Mouse (Mus musculus) ES-Bruce4 (cell line): ENCODE measurements around the gene Prkcsh. TPM values are rescaled to one million over a fixed set of nuclear protein-coding genes. Genes with fewer than 3 reads are reported as not detected.
A peak's percentile ranks its signal among the peaks of the same experiment; 100 is the strongest.

ENCODE experiments used
- H3K27ac ChIP-seq: 2 replicates; pipeline ENCODE4 v1.5.1; 2012; ENCODE audit warnings: low read length, inconsistent platforms; ENCODE audit not compliant: insufficient read depth
- H3K27me3 ChIP-seq: 2 replicates; pipeline ENCODE4 v1.6.1; 2012; ENCODE audit warnings: mild to moderate bottlenecking, low read length, inconsistent platforms; ENCODE audit not compliant: control insufficient read depth, poor library complexity, insufficient read depth, severe bottlenecking
- H3K36me3 ChIP-seq: 2 replicates; pipeline ENCODE4 v1.6.1; 2012; ENCODE audit warnings: inconsistent platforms, mild to moderate bottlenecking, low read length, moderate library complexity; ENCODE audit not compliant: control insufficient read depth, poor library complexity, insufficient read depth, severe bottlenecking
- H3K4me1 ChIP-seq: one replicate; pipeline ENCODE4 v1.8.1; 2011; ENCODE audit warnings: low read length; ENCODE audit not compliant: control insufficient read depth, insufficient read depth
- H3K4me3 ChIP-seq: 2 replicates; pipeline ENCODE4 v1.5.1; 2011; ENCODE audit warnings: low read depth, mild to moderate bottlenecking, low read length
- H3K9ac ChIP-seq: 2 replicates; pipeline ENCODE4 v1.6.1; 2012; ENCODE audit warnings: low read depth, mild to moderate bottlenecking, inconsistent platforms; ENCODE audit not compliant: poor library complexity, severe bottlenecking
- H3K9me3 ChIP-seq: replicated peaks from 2 replicates; pipeline ENCODE4 v1.6.1; 2012; ENCODE audit warnings: mild to moderate bottlenecking, low read length, inconsistent platforms; ENCODE audit not compliant: control insufficient read depth, poor library complexity, insufficient read depth, severe bottlenecking
- CTCF ChIP-seq: IDR thresholded peaks from one replicate; pipeline ENCODE4 v1.8.1; 2011; ENCODE audit warnings: low read depth, low read length
- EP300 ChIP-seq: IDR thresholded peaks from 2 replicates; pipeline ENCODE4 v1.6.1; 2011; ENCODE audit warnings: low read depth, low read length; ENCODE audit not compliant: insufficient read depth
- POLR2A ChIP-seq: IDR thresholded peaks from one replicate; pipeline ENCODE4 v1.8.1; 2011; ENCODE audit warnings: low read length; ENCODE audit not compliant: insufficient read depth
- polyA plus RNA-seq: library from polyadenylated mRNA; stranded (reverse); fragments of >200 nt; gene quantifications from 2 replicates; pipeline ENCODE4 v1.2.4, GENCODE M21; 2011; ENCODE audit warnings: low read depth; ENCODE audit not compliant: missing spikeins, insufficient read depth, insufficient read length

The Prkcsh gene
- polyA plus RNA-seq, 1 experiment, result 108 TPM

DNA sequence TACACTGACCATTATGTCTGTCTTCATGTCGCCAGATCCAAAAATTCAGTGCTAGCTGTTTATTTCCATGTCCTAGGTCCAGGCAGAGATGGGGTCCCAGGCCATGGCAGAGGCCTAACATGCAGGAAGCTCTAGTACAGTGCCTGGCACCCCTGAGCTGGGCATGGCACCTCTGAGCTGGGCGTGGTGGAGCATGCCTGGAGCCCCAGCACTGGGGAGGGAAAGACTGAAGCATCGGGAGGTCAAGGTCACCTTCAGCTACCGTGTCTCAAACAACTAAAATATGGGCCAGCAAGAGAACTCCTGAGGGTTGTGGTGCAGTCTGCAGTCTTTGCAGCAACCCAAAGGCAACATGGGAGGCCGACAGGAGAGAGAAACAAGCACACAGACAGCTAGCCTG, 44.2 kb upstream of the Prkcsh start:
- no peaks in the 10 kb centered on the region for H3K27me3 ChIP-seq
- H3K36me3 ChIP-seq, result no peaks in the 10 kb centered on the region
- H3K27ac ChIP-seq, result no peak overlapping the region
- no peak overlapping the region for H3K4me3 ChIP-seq
- H3K9me3 ChIP-seq, result no peaks in the 10 kb centered on the region
- TF ChIP-seq POLR2A, result no peak
- H3K4me1 ChIP-seq, result no peaks in the 10 kb centered on the region
- H3K9ac ChIP-seq, result no peak overlapping the region

DNA sequence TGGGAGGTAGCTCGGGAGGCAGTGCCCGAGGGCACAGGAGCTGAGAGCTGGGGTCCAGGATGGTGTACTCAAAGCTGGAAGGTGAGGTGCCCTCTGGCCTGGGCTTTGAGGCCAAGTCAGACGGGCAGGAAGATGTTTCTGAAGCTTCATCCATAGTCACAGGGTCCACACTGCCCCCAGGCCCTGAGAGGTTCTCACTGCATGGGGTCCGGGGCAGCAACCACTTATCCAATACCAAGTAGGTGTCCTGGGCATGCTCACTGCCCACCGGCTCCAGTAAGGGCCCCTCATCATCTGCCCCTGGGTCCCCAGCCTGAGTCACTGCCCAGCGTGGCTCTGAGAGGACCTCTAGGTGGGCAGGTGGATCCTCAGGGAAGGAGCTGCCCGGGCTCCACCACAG, 43.4 kb upstream of the Prkcsh start:
- H3K9me3 ChIP-seq, result no peaks in the 10 kb centered on the region
- no peaks in the 10 kb centered on the region for H3K36me3 ChIP-seq
- no peak overlapping the region for H3K27ac ChIP-seq
- H3K4me1 ChIP-seq, result no peaks in the 10 kb centered on the region
- TF ChIP-seq POLR2A, result no peak
- no peak for TF ChIP-seq CTCF
- TF ChIP-seq EP300, result no peak
- no peak overlapping the region for H3K4me3 ChIP-seq
- no peak overlapping the region for H3K9ac ChIP-seq
- H3K27me3 ChIP-seq, result no peaks in the 10 kb centered on the region

DNA sequence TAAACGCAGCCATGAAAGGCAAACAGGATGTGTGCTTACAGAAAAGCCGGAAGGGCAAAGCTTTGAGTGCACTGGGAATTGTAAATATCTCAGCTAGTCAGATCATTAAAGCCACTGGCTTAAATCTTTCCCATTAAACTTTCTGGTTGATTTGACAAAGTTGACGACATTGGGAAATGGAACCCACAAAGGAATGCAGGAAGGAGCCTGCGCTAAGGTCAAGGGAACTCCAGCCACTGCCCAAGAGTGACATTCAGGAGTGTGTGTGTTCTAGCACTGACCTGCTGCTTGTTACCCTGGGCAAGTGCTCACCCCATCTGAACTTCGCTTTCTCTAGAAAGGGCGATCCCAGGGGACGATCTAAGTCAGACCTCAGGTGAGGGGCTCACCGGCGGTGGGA, 42.5 kb upstream of the Prkcsh start:
- Histone ChIP-seq H3K27ac (no peak overlapping the region), H3K36me3 (no peaks in the 10 kb centered on the region), H3K9ac (no peak overlapping the region), H3K27me3 (no peaks in the 10 kb centered on the region), H3K4me1 (no peaks in the 10 kb centered on the region), H3K9me3 (no peaks in the 10 kb centered on the region), H3K4me3 (peak overlapping the region; percentile 33)
- TF ChIP-seq POLR2A (no peak), EP300 (no peak), CTCF (no peak)

DNA sequence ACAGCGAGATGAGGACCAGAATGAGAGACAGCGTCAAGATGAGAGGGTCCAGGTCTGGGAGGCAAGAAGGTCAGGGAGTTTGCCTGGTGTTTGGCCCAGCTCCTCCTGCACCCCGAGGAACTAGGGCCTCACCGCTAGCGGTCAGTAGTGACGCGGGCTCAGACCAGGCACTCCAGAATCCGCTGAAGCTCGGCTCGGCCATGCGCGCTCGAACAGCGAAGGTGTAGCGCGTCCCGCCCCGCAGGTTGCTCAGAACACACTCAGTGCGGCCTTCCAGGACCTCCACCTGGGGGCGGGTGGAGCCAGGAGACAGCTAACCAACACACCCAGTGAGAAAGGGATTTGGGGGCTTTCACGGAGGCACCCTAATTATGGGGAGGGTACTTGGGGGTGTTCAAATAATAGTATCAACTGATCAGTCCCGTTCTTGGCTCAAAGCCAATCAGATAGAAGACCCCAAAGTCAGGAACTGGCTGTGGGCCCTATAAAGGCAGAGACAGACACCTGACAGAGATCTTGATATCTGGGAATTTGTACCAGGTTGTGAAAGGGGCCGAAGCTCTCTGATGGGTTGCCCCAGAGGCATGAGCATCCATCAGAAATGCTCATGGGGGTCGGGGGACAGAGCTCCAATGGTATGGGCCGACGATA, 41.9 kb upstream of the Prkcsh start:
- Histone ChIP-seq H3K9ac (no peak overlapping the region), H3K27me3 (no peaks in the 10 kb centered on the region), H3K4me3 (peak overlapping the region; percentile 33), H3K9me3 (no peaks in the 10 kb centered on the region), H3K36me3 (no peaks in the 10 kb centered on the region), H3K27ac (no peak overlapping the region), H3K4me1 (no peaks in the 10 kb centered on the region)
- TF ChIP-seq CTCF, result peak; percentile 50
- TF ChIP-seq EP300, result 0 out of 2 replicates have a peak, but pooled peaks have one; percentile 5
- TF ChIP-seq POLR2A, result no peak

- Histone ChIP-seq H3K36me3 (no peaks in the 10 kb centered on the region), H3K4me3 (peak overlapping the region; percentile 66), H3K9ac (peak overlapping the region; percentile 34), H3K27me3 (no peaks in the 10 kb centered on the region), H3K9me3 (no peaks in the 10 kb centered on the region), H3K27ac (no peak overlapping the region), H3K4me1 (no peaks in the 10 kb centered on the region)
- TF ChIP-seq POLR2A (no peak), EP300 (no peak), CTCF (no peak)
Measured at GRCm38 (mm10) chr9:21961366-21961980, 41.1 kb upstream of the Prkcsh start.

- Histone ChIP-seq H3K36me3 (no peaks in the 10 kb centered on the region), H3K27ac (no peak overlapping the region), H3K4me1 (no peaks in the 10 kb centered on the region), H3K27me3 (no peaks in the 10 kb centered on the region), H3K9ac (peak overlapping the region; percentile 34), H3K4me3 (peak overlapping the region; percentile 66), H3K9me3 (no peaks in the 10 kb centered on the region)
- TF ChIP-seq EP300, result no peak
- TF ChIP-seq POLR2A, result no peak
- TF ChIP-seq CTCF, result no peak
Measured at GRCm38 (mm10) chr9:21962010-21962409, 40.6 kb upstream of the Prkcsh start.
